Mouse (Mus musculus) forebrain, embryonic 12.5 days (tissue): ENCODE data around the gene Fen1. TPM values are rescaled to one million over a fixed set of nuclear protein-coding genes. Genes with fewer than 3 reads are reported as not detected.

Source experiments
- ATAC-seq: fragments of 200-750 bp; cut with Nextera tagmentation; 2 replicates; pipeline ENCODE4 v1.8.0; 2017; ENCODE audit warnings: moderate TSS enrichment; ENCODE audit not compliant: low FRiP score
- H3K27ac ChIP-seq: fragments of 300-500 bp; sonication (generic); 2 replicates; pipeline ENCODE4 v1.5.1; 2016; ENCODE audit warnings: mild to moderate bottlenecking
- H3K27me3 ChIP-seq: fragments of 300-500 bp; sonication (generic); 2 replicates; pipeline ENCODE4 v1.6.1; 2016; ENCODE audit warnings: mild to moderate bottlenecking
- H3K36me3 ChIP-seq: fragments of 300-500 bp; sonication (generic); replicated peaks from 2 replicates; pipeline ENCODE4 v1.6.1; 2016; ENCODE audit warnings: mild to moderate bottlenecking
- H3K4me1 ChIP-seq: fragments of 300-500 bp; sonication (generic); 2 replicates; pipeline ENCODE4 v1.6.1; 2016
- H3K4me2 ChIP-seq: fragments of 300-500 bp; sonication (generic); 2 replicates; pipeline ENCODE4 v1.6.1; 2016; ENCODE audit warnings: mild to moderate bottlenecking, moderate library complexity
- H3K4me3 ChIP-seq: fragments of 300-500 bp; sonication (generic); replicated peaks from 2 replicates; pipeline ENCODE4 v1.5.1; 2016; ENCODE audit warnings: mild to moderate bottlenecking
- H3K9ac ChIP-seq: fragments of 300-500 bp; sonication (generic); 2 replicates; pipeline ENCODE4 v1.6.1; 2016; ENCODE audit warnings: mild to moderate bottlenecking
- H3K9me3 ChIP-seq: fragments of 300-500 bp; sonication (generic); 2 replicates; pipeline ENCODE4 v1.6.1; 2016
- WGBS: fragments of 180-500 bp; shearing (Covaris S2); methylation state at CpG from one replicate; pipeline ENCODE4 v1.1.7; 2016; 5-methylcytosine and 5-hydroxymethylcytosine counted together
- polyA plus RNA-seq: library from polyadenylated mRNA; unstranded; fragments of >200 nt; fragmentation: Nextera tagmentation; extraction: Ambion mirVana; gene quantifications from 2 replicates; pipeline ENCODE4 v1.2.1, GENCODE M21; 2016

The Fen1 gene
- polyA plus RNA-seq: 130 and 134 TPM in 2 replicates

GRCm38 (mm10) chr19:10203848-10204615, at the start of gene Fen1, which contains the start of gene Tmem258:
Fen1 (minus strand) TSS chr19:10204169.
Tmem258 (plus strand) TSS chr19:10204014.
- H3K27ac ChIP-seq: peak within 1 kb of the TSS; percentile 85
- under 1% methylated on average over 40 of the region's 40 CpGs for WGBS
- H3K4me2 ChIP-seq: peak within 1 kb of the TSS; percentile 91
- peak within 1 kb of the TSS; percentile 88 for H3K9ac ChIP-seq
- peaks cover 17% of the 10 kb centered on the region for H3K4me1 ChIP-seq
- peaks cover 55% of the 10 kb centered on the region for H3K36me3 ChIP-seq
- peak within 1 kb of the TSS; percentile 90 for H3K4me3 ChIP-seq
- no peaks in the 10 kb centered on the region for H3K9me3 ChIP-seq
- no peaks in the 10 kb centered on the region for H3K27me3 ChIP-seq
- ATAC-seq: peak; percentile 94

GRCm38 (mm10) chr19:10248128-10248527, 44.2 kb upstream of the Fen1 start:
- Histone ChIP-seq H3K4me1 (peaks cover 5% of the 10 kb centered on the region), H3K9ac (no peak overlapping the region), H3K27ac (no peak overlapping the region), H3K9me3 (no peaks in the 10 kb centered on the region), H3K4me2 (no peak overlapping the region), H3K27me3 (no peaks in the 10 kb centered on the region; the same call in 1 of the 2 replicates), H3K4me3 (no peak overlapping the region), H3K36me3 (no peaks in the 10 kb centered on the region)
- WGBS: 59% methylated on average over 20 of the region's 20 CpGs
- no peak for ATAC-seq

- H3K4me3 ChIP-seq: no peak overlapping the region
- no peak overlapping the region for H3K9ac ChIP-seq
- H3K36me3 ChIP-seq: no peaks in the 10 kb centered on the region
- no peaks in the 10 kb centered on the region; the same call in 1 of the 2 replicates for H3K27me3 ChIP-seq
- ATAC-seq: no peak
- H3K4me2 ChIP-seq: no peak overlapping the region
- H3K4me1 ChIP-seq: peaks cover 10% of the 10 kb centered on the region
- no peaks in the 10 kb centered on the region for H3K9me3 ChIP-seq
- H3K27ac ChIP-seq: no peak overlapping the region
- 40% methylated on average over 6 of the region's 6 CpGs for WGBS
Observed at GRCm38 (mm10) chr19:10247165-10247564, 43.2 kb upstream of the Fen1 start.

GRCm38 (mm10) chr19:10244183-10244582, 40.2 kb upstream of the Fen1 start:
- no peak overlapping the region for H3K4me2 ChIP-seq
- no peaks in the 10 kb centered on the region for H3K36me3 ChIP-seq
- H3K9me3 ChIP-seq: no peaks in the 10 kb centered on the region
- ATAC-seq: no peak
- no peak overlapping the region for H3K4me3 ChIP-seq
- no peak overlapping the region for H3K9ac ChIP-seq
- WGBS: 22% methylated on average over 3 of the region's 3 CpGs
- no peak overlapping the region for H3K27ac ChIP-seq
- peaks cover 25% of the 10 kb centered on the region for H3K27me3 ChIP-seq
- peaks cover 21% of the 10 kb centered on the region for H3K4me1 ChIP-seq

GRCm38 (mm10) chr19:10242916-10243315, 38.9 kb upstream of the Fen1 start:
- H3K4me1 ChIP-seq: peaks cover 21% of the 10 kb centered on the region
- no peak overlapping the region for H3K9ac ChIP-seq
- H3K9me3 ChIP-seq: no peaks in the 10 kb centered on the region
- no peak overlapping the region for H3K4me3 ChIP-seq
- H3K27ac ChIP-seq: no peak overlapping the region
- H3K27me3 ChIP-seq: peaks cover 32% of the 10 kb centered on the region
- no peak for ATAC-seq
- WGBS: 0% methylated on average over 8 of the region's 8 CpGs
- H3K4me2 ChIP-seq: no peak overlapping the region
- H3K36me3 ChIP-seq: no peaks in the 10 kb centered on the region

- peak within 1 kb of the TSS; percentile 66 for H3K9ac ChIP-seq
- H3K4me3 ChIP-seq: peak within 1 kb of the TSS; percentile 51
- H3K27me3 ChIP-seq: peaks cover 32% of the 10 kb centered on the region
- peaks cover 21% of the 10 kb centered on the region for H3K4me1 ChIP-seq
- H3K27ac ChIP-seq: no peak within 1 kb of the TSS
- 7% methylated on average over 43 of the region's 43 CpGs for WGBS
- H3K9me3 ChIP-seq: no peaks in the 10 kb centered on the region
- H3K4me2 ChIP-seq: peak within 1 kb of the TSS; percentile 79
- no peaks in the 10 kb centered on the region for H3K36me3 ChIP-seq
- ATAC-seq: peak; percentile 86
Observed at GRCm38 (mm10) chr19:10240654-10241305, 36.8 kb upstream of the Fen1 start, which contains the start of gene Myrf. Myrf (minus strand) TSS chr19:10240748.

- Histone ChIP-seq H3K4me3 (peak overlapping the region; percentile 51), H3K27ac (no peak overlapping the region), H3K9me3 (no peaks in the 10 kb centered on the region), H3K4me2 (peak overlapping the region; percentile 79), H3K9ac (peak overlapping the region; percentile 66), H3K27me3 (peaks cover 32% of the 10 kb centered on the region), H3K4me1 (peaks cover 21% of the 10 kb centered on the region), H3K36me3 (no peaks in the 10 kb centered on the region)
- ATAC-seq: peak; percentile 15
- WGBS: 2% methylated on average over 26 of the region's 26 CpGs
Observed at GRCm38 (mm10) chr19:10239975-10240653, 36.1 kb upstream of the Fen1 start.

GRCm38 (mm10) chr19:10239419-10239818, 35.5 kb upstream of the Fen1 start:
- Histone ChIP-seq H3K9me3 (no peaks in the 10 kb centered on the region), H3K4me1 (peaks cover 21% of the 10 kb centered on the region), H3K36me3 (no peaks in the 10 kb centered on the region), H3K4me3 (no peak overlapping the region), H3K9ac (no peak overlapping the region), H3K4me2 (no peak overlapping the region), H3K27ac (no peak overlapping the region), H3K27me3 (peaks cover 32% of the 10 kb centered on the region)
- ATAC-seq: no peak
- WGBS: 56% methylated on average over 2 of the region's 2 CpGs

GRCm38 (mm10) chr19:10238477-10238876, 34.5 kb upstream of the Fen1 start:
- WGBS: 67% methylated on average over 3 of the region's 3 CpGs
- peaks cover 20% of the 10 kb centered on the region for H3K4me1 ChIP-seq
- ATAC-seq: no peak
- H3K4me2 ChIP-seq: no peak overlapping the region
- peaks cover 32% of the 10 kb centered on the region for H3K27me3 ChIP-seq
- H3K36me3 ChIP-seq: no peaks in the 10 kb centered on the region
- no peak overlapping the region for H3K9ac ChIP-seq
- H3K4me3 ChIP-seq: no peak overlapping the region
- H3K27ac ChIP-seq: no peak overlapping the region
- no peaks in the 10 kb centered on the region for H3K9me3 ChIP-seq

- Histone ChIP-seq H3K27ac (no peak overlapping the region), H3K4me1 (peaks cover 26% of the 10 kb centered on the region), H3K36me3 (no peaks in the 10 kb centered on the region), H3K4me3 (no peak overlapping the region), H3K27me3 (peaks cover 43% of the 10 kb centered on the region), H3K4me2 (no peak overlapping the region), H3K9ac (no peak overlapping the region), H3K9me3 (no peaks in the 10 kb centered on the region)
- WGBS: 85% methylated on average over 9 of the region's 9 CpGs
- no peak for ATAC-seq
Observed at GRCm38 (mm10) chr19:10235784-10236565, 32.0 kb upstream of the Fen1 start.

GRCm38 (mm10) chr19:10232327-10233017, 28.5 kb upstream of the Fen1 start:
- no peak for ATAC-seq
- Histone ChIP-seq H3K9me3 (no peaks in the 10 kb centered on the region), H3K4me3 (no peak overlapping the region), H3K9ac (no peak overlapping the region), H3K27me3 (peaks cover 27% of the 10 kb centered on the region), H3K27ac (no peak overlapping the region), H3K4me1 (peaks cover 17% of the 10 kb centered on the region), H3K4me2 (no peak overlapping the region), H3K36me3 (no peaks in the 10 kb centered on the region)
- 35% methylated on average over 9 of the region's 9 CpGs for WGBS
